8 mouse cellular contexts compared by ENCODE assay signal in the genomic region with DNA sequence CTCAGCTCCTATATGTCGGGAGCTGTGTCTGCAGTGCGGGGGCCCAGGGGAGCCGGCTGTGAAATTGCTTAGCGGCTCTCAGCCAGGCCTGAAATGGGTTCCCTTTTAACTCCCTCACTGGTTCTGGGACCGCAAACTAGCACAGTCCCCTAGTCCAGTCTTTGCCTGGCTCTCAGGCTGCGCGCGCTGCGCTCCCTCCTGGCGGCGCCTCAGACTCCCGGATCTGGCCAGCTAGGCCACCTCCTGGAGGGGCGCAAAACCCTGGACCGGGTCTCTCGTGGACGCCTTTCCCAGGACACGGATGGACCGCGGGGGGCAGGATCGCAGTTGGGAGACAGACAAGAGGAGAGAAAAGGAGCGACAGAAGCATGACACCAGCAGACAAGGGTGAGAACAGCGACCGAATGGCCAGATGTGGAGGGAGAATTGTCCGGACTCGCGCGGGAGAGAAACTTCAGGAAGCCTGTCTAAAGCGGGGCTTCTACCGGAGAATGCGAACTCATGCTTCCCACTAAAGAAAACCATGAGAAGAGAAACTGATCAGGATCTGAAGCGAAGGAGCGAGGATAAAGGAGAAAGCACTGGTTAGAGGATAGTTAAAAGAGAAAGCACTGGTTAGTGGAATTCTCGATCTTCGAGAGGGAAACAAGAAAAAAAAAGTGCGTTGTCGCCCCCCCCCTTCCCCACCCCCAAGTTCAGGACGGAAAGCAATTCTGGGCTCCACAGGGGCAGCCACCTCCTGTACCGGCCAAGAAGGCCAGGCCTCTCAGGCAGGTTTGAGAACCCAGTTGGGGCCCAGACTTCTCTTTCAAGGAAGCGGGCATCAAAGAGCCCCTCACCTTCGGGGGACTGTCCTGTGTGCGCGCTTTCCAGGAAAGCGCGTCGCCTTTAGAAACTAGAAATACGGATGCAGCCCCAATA. TPM values are rescaled to one million over a fixed set of nuclear protein-coding genes. Genes with fewer than 3 reads are reported as not detected.
DNase-seq lines count a peak whose midpoint lies in the region; ATAC-seq and TF ChIP-seq lines count a peak whose summit lies in the region.
"Had no signal": no experiment of that assay in that cellular context is flagged by ENCODE, and none has a peak within 500 bp of the region (broad histone marks: within the 10 kb centered on the region; RNA-seq: fewer than 3 reads in every experiment).

No protein-coding gene starts in this region.

- peaks cover 23% of the 10 kb centered on the region for H3K4me1 ChIP-seq in hindbrain, embryonic 12.5 days
- H3K4me1 ChIP-seq in liver, embryonic 12.5 days: peaks cover 6% of the 10 kb centered on the region; the same call in 1 of the 2 replicates
- H3K4me1 ChIP-seq in neural tube, embryonic 14.5 days (ENCODE audit: control insufficient read depth, insufficient read depth, low read length): peaks cover 12% of the 10 kb centered on the region; the same call in 1 of the 2 replicates
- no peaks in the 10 kb centered on the region for H3K4me1 ChIP-seq in thymus, adult 2 months (replicated peaks; ENCODE audit: control insufficient read depth, insufficient read depth, low read length)

- peak overlapping the region; percentile 56; the same call in 1 of the 2 replicates for H3K27ac ChIP-seq in hindbrain, embryonic 12.5 days
- H3K27ac ChIP-seq in liver, embryonic 12.5 days: no peak overlapping the region
- no peak overlapping the region; the same call in 1 of the 2 replicates for H3K27ac ChIP-seq in neural tube, embryonic 14.5 days (ENCODE audit: low read depth, low read length)
- no peak overlapping the region for H3K27ac ChIP-seq in thymus, adult 2 months (ENCODE audit: control insufficient read depth, insufficient read depth, low read length)

- H3K27me3 ChIP-seq in hindbrain, embryonic 12.5 days: peaks cover 51% of the 10 kb centered on the region
- peaks cover 84% of the 10 kb centered on the region for H3K27me3 ChIP-seq in liver, embryonic 12.5 days (replicated peaks)
- H3K27me3 ChIP-seq in neural tube, embryonic 14.5 days (ENCODE audit: control insufficient read depth, insufficient read depth, low read length): peaks cover 55% of the 10 kb centered on the region
- H3K27me3 ChIP-seq in thymus, adult 2 months (ENCODE audit: control insufficient read depth, insufficient read depth, low read length): peaks cover 4% of the 10 kb centered on the region; the same call in 1 of the 2 replicates

- no peak for ATAC-seq in hindbrain, embryonic 12.5 days (ENCODE audit: low FRiP score)
- ATAC-seq in liver, embryonic 12.5 days: no peak
- ATAC-seq in neural tube, embryonic 14.5 days (ENCODE audit: low read depth): peak; percentile 32; the same call in 1 of the 2 replicates

- peak overlapping the region; percentile 75 for H3K4me3 ChIP-seq in hindbrain, embryonic 12.5 days
- peak overlapping the region; percentile 13; the same call in 1 of the 2 replicates for H3K4me3 ChIP-seq in liver, embryonic 12.5 days
- H3K4me3 ChIP-seq in neural tube, embryonic 14.5 days (ENCODE audit: low read depth, low read length): peak overlapping the region; percentile 10; the same call in 1 of the 2 replicates
- H3K4me3 ChIP-seq in thymus, adult 2 months (ENCODE audit: control insufficient read depth, insufficient read depth, low read length): no peak overlapping the region
- H3K4me3 ChIP-seq: erythroblast, embryonic 14.5 days had no signal

- TF ChIP-seq CTCF in thymus, adult 2 months (IDR thresholded peaks at IDR 0.05; ENCODE audit: borderline replicate concordance, control insufficient read depth, extremely low read depth, insufficient read depth, low read length, poor library complexity): no peak

- H3K9ac ChIP-seq in hindbrain, embryonic 12.5 days: peak overlapping the region; percentile 55
- H3K9ac ChIP-seq in liver, embryonic 12.5 days: no peak overlapping the region
- no peak overlapping the region for H3K9ac ChIP-seq in neural tube, embryonic 14.5 days (replicated peaks; ENCODE audit: low read depth, low read length)

- H3K9me3 ChIP-seq in hindbrain, embryonic 12.5 days (replicated peaks): no peaks in the 10 kb centered on the region
- no peaks in the 10 kb centered on the region for H3K9me3 ChIP-seq in liver, embryonic 12.5 days (replicated peaks)
- H3K9me3 ChIP-seq in neural tube, embryonic 14.5 days (ENCODE audit: control insufficient read depth, low read length): no peaks in the 10 kb centered on the region

- peak overlapping the region; percentile 65 for H3K4me2 ChIP-seq in hindbrain, embryonic 12.5 days (replicated peaks)
- H3K4me2 ChIP-seq in liver, embryonic 12.5 days: peak overlapping the region; percentile 41
- H3K4me2 ChIP-seq in neural tube, embryonic 14.5 days (ENCODE audit: low read depth, low read length): peak overlapping the region; percentile 40

- WGBS in hindbrain, embryonic 12.5 days: under 1% methylated on average over 46 of the region's 46 CpGs
- 2% methylated on average over 46 of the region's 46 CpGs for WGBS in liver, embryonic 12.5 days (ENCODE audit: insufficient replicate concordance)
- under 1% methylated on average over 46 of the region's 46 CpGs for WGBS in neural tube, embryonic 14.5 days
- WGBS in thymus, adult 2 months: 4% methylated on average over 46 of the region's 46 CpGs

- H3K36me3 ChIP-seq in hindbrain, embryonic 12.5 days: no peaks in the 10 kb centered on the region
- H3K36me3 ChIP-seq in liver, embryonic 12.5 days: no peaks in the 10 kb centered on the region
- no peaks in the 10 kb centered on the region for H3K36me3 ChIP-seq in neural tube, embryonic 14.5 days (ENCODE audit: control insufficient read depth, insufficient read depth, low read length)
- no peaks in the 10 kb centered on the region for H3K36me3 ChIP-seq in thymus, adult 2 months (ENCODE audit: control insufficient read depth, insufficient read depth, low read length)

- TF ChIP-seq POLR2A in thymus, adult 2 months (IDR thresholded peaks at IDR 0.05; ENCODE audit: control insufficient read depth, extremely low read depth, insufficient read depth, low read length, poor library complexity): no peak

- DNase-seq in NIH3T3 (ENCODE audit: low read depth): peak; percentile 83
- peak; percentile 63 for DNase-seq in embryo, embryonic 10 days (ENCODE audit: low spot score)
- DNase-seq in thymus, postnatal 36 days: no peak
- DNase-seq in thymus, adult 2 months: no peak

RNA-seq across cellular contexts. Expression of a gene that starts 4.4 kb away (rescaled TPM):
- 62.7 and 67.2 TPM in 2 replicates for polyA plus RNA-seq in hindbrain, embryonic 12.5 days (2016; fragmentation: Nextera tagmentation; extraction: Ambion mirVana)
- 0.30 TPM in 1 of 2 replicates, not detected in the other for polyA plus RNA-seq in liver, embryonic 12.5 days (2016; fragmentation: Nextera tagmentation; extraction: Ambion mirVana)
- 8.6 and 11.6 TPM in 2 replicates for polyA plus RNA-seq in neural tube, embryonic 14.5 days (2014; fragmentation: Nextera tagmentation; extraction: Ambion mirVana)
- 0.85 and 1.2 TPM in 2 replicates for polyA plus RNA-seq in thymus, adult 2 months (2012; rRNA removed)
- polyA plus RNA-seq: erythroblast, embryonic 14.5 days had no signal

Comparison
In these comparisons a context has a peak if more than half of its experiments do, and no peak if none do; other contexts are left out.
1. DNase-seq: peak in NIH3T3 (single experiment) and embryo, embryonic 10 days (single experiment); none in thymus, postnatal 36 days (0 of 2) and thymus, adult 2 months (single experiment).
2. Peak in every context shown above with its lines, with median percentiles within 50 percentile points of each other: H3K4me2 ChIP-seq.